Mouse (Mus musculus) heart, embryonic 10.5 days (tissue): ENCODE data around the gene 1810013L24Rik. TPM values are rescaled to one million over a fixed set of nuclear protein-coding genes. Genes with fewer than 3 reads are reported as not detected.
"Not testable (repeated sequence)": the region's sequence is repeated elsewhere in the genome, so short reads cannot be mapped to it uniquely, and the experiment has no call there.

ENCODE experiments used
- DNase-seq: peaks from one replicate; pipeline ENCODE4 v3.0.0-alpha.2; 2017; ENCODE audit warnings: low spot score
- H3K27ac ChIP-seq: fragments of 300-500 bp; sonication (generic); 2 replicates; pipeline ENCODE4 v1.5.1; 2016; ENCODE audit warnings: mild to moderate bottlenecking
- H3K27me3 ChIP-seq: fragments of 300-500 bp; sonication (generic); 2 replicates; pipeline ENCODE4 v1.6.1; 2016; ENCODE audit warnings: mild to moderate bottlenecking; ENCODE audit not compliant: poor library complexity, insufficient read depth, severe bottlenecking
- H3K36me3 ChIP-seq: fragments of 300-500 bp; sonication (generic); 2 replicates; pipeline ENCODE4 v1.6.1; 2016; ENCODE audit warnings: mild to moderate bottlenecking, moderate library complexity
- H3K4me1 ChIP-seq: fragments of 300-500 bp; sonication (generic); 2 replicates; pipeline ENCODE4 v1.6.1; 2016; ENCODE audit warnings: mild to moderate bottlenecking
- H3K4me3 ChIP-seq: fragments of 300-500 bp; sonication (generic); 2 replicates; pipeline ENCODE4 v1.5.1; 2016; ENCODE audit warnings: mild to moderate bottlenecking, moderate library complexity
- H3K9me3 ChIP-seq: fragments of 300-500 bp; sonication (generic); 2 replicates; pipeline ENCODE4 v1.6.1; 2016; ENCODE audit warnings: mild to moderate bottlenecking, moderate library complexity
- WGBS: fragments of 180-500 bp; shearing (Covaris S2); methylation state at CpG from one replicate; pipeline ENCODE4 v1.1.7; 2016; 5-methylcytosine and 5-hydroxymethylcytosine counted together
- polyA plus RNA-seq: library from polyadenylated mRNA; unstranded; fragments of >200 nt; fragmentation: Nextera tagmentation; extraction: Ambion mirVana; gene quantifications from 2 replicates; pipeline ENCODE4 v1.2.1, GENCODE M21; 2016

The 1810013L24Rik gene
- polyA plus RNA-seq, 1 experiment from 2014 or later, result 21.3 TPM

GRCm38 (mm10) chr16:8871376-8871775 is 41.5 kb downstream of the 1810013L24Rik start:
- Histone ChIP-seq H3K4me1 (0 out of 2 replicates have a peak, but pooled peaks cover 3% of the 10 kb centered on the region), H3K27me3 (no peaks in the 10 kb centered on the region), H3K4me3 (no peak overlapping the region), H3K9me3 (no peaks in the 10 kb centered on the region), H3K36me3 (no peaks in the 10 kb centered on the region), H3K27ac (no peak overlapping the region)
- DNase-seq, result no peak
- 84% methylated on average over 6 of the region's 6 CpGs for WGBS

- Histone ChIP-seq H3K4me1 (0 out of 2 replicates have a peak, but pooled peaks cover 3% of the 10 kb centered on the region), H3K36me3 (no peaks in the 10 kb centered on the region), H3K27me3 (no peaks in the 10 kb centered on the region), H3K27ac (no peak overlapping the region), H3K9me3 (no peaks in the 10 kb centered on the region), H3K4me3 (no peak overlapping the region)
- 43% methylated on average over 5 of the region's 5 CpGs for WGBS
- peak; percentile 82 for DNase-seq
Measured at GRCm38 (mm10) chr16:8872019-8872418, 42.1 kb downstream of the 1810013L24Rik start.

GRCm38 (mm10) chr16:8872486-8872885 is 42.6 kb downstream of the 1810013L24Rik start:
- Histone ChIP-seq H3K36me3 (no peaks in the 10 kb centered on the region), H3K4me3 (no peak overlapping the region), H3K4me1 (0 out of 2 replicates have a peak, but pooled peaks cover 3% of the 10 kb centered on the region), H3K27me3 (no peaks in the 10 kb centered on the region), H3K27ac (no peak overlapping the region), H3K9me3 (no peaks in the 10 kb centered on the region)
- no peak for DNase-seq
- WGBS, result 61% methylated on average over 3 of the region's 3 CpGs

DNA sequence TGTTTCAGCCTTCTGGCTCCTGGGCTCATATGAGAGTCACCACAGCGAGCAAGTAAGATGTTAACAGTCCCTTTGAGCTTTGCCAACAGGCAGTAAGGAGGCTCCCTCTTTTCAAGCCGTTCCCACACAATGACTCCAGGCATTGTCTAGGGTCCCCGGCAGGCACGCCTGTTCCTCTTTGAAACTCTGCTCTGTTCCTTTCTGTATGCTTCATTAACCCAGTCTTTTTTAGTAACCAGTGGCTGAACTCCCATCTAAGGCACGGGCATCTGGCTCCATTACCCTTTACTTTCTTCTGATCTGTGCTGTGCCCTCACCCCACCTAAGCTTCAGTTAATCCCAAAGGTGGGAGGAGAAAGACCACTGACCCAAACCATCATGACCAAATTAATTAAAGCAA is 50.2 kb downstream of the 1810013L24Rik start:
- Histone ChIP-seq H3K4me3 (no peak overlapping the region), H3K4me1 (peaks cover 3% of the 10 kb centered on the region; the same call in 1 of the 2 replicates), H3K27ac (no peak overlapping the region), H3K27me3 (no peaks in the 10 kb centered on the region), H3K36me3 (no peaks in the 10 kb centered on the region), H3K9me3 (no peaks in the 10 kb centered on the region)
- DNase-seq, result no peak
- WGBS, result 79% methylated on average over 5 of the region's 5 CpGs

GRCm38 (mm10) chr16:8883674-8884241 is 53.9 kb downstream of the 1810013L24Rik start:
- WGBS, result 40% methylated on average over 11 of the region's 11 CpGs

DNA sequence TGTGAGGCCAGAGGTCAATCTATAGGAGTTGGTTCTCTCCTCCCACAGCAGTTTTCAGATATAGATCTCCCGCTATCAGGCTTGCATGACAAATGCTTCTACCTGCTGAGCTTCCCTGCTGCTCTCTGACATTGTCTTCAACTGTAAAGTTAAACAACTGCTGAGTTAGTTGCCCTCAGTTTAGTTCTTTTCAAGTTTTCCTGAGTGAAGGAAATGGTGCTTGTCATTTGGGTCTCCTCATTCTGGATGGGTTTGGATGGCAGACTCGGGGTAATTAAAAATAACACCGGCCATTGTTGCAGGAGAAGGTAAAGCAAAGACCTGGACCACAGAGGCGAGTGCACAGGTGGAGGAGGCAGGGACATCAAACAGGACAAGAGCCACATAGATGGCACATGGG is 64.3 kb downstream of the 1810013L24Rik start:
- H3K27me3 ChIP-seq, H3K4me1 ChIP-seq, DNase-seq, H3K9me3 ChIP-seq, H3K27ac ChIP-seq, H3K4me3 ChIP-seq, H3K36me3 ChIP-seq: not testable (repeated sequence)
- 45% methylated on average over 4 of the region's 4 CpGs for WGBS

More at GRCm38 (mm10) chr16:8883674-8884241, 53.9 kb downstream of the 1810013L24Rik start:
- Histone ChIP-seq H3K36me3 (no peaks in the 10 kb centered on the region), H3K4me1 (peaks cover 7% of the 10 kb centered on the region; the same call in 1 of the 2 replicates), H3K4me3 (no peak overlapping the region), H3K27me3 (no peaks in the 10 kb centered on the region), H3K27ac (no peak overlapping the region), H3K9me3 (no peaks in the 10 kb centered on the region)
- DNase-seq, result peak; percentile 89

DNA sequence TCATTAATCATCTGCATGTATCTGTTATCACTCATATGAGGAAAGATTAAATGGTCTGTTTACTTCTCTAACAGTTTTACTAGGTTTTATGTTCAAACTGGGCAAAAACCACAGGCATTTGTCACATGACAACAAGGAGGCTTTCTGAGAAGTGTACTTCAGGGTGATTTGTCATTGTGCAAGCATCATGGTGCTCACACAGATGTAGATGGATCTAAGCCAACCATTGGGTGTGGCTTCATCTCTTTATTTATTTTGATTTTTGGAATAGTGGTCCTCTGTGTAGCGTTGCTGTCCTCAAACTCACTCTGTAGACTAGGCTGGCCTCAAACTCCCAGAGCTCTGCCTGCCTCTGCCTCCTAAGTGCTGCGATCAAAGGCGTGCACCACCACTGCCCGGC is 65.4 kb downstream of the 1810013L24Rik start:
- Histone ChIP-seq H3K4me3 (no peak overlapping the region), H3K9me3 (no peaks in the 10 kb centered on the region), H3K4me1 (peaks cover 5% of the 10 kb centered on the region; the same call in 1 of the 2 replicates), H3K36me3 (no peaks in the 10 kb centered on the region), H3K27ac (no peak overlapping the region), H3K27me3 (no peaks in the 10 kb centered on the region)
- no peak for DNase-seq
- WGBS, result 92% methylated on average over 4 of the region's 4 CpGs

- 11% methylated on average over 2 of the region's 2 CpGs for WGBS
- DNase-seq, H3K4me1 ChIP-seq, H3K27me3 ChIP-seq, H3K36me3 ChIP-seq, H3K9me3 ChIP-seq, H3K27ac ChIP-seq, H3K4me3 ChIP-seq: not testable (repeated sequence)
Measured at GRCm38 (mm10) chr16:8906115-8906514, 76.2 kb downstream of the 1810013L24Rik start.

Other genes starting within 250 kb of the 1810013L24Rik start
- gene Pmm2, start 192.4 kb upstream of the 1810013L24Rik start, polyA plus RNA-seq, result 49.1 and 52.8 TPM in 2 replicates
- gene Tmem186, start 192.4 kb upstream of the 1810013L24Rik start, polyA plus RNA-seq, result 19.2 and 20.9 TPM in 2 replicates
- 127 and 133 TPM in 2 replicates for gene Carhsp1, start 157.9 kb upstream of the 1810013L24Rik start, polyA plus RNA-seq
- not detected in 2 replicates for gene Gm5767, start 149.3 kb upstream of the 1810013L24Rik start, polyA plus RNA-seq
- 16.8 and 24.3 TPM in 2 replicates for gene Usp7, start 37.8 kb upstream of the 1810013L24Rik start, polyA plus RNA-seq